Mouse (Mus musculus): ENCODE measurements around the gene Nsmce4a. TPM values are rescaled to one million over a fixed set of nuclear protein-coding genes. Genes with fewer than 3 reads are reported as not detected.
"Not testable (repeated sequence)": the region's sequence is repeated elsewhere in the genome, so short reads cannot be mapped to it uniquely, and the experiment has no call there.

The Nsmce4a gene
- polyA plus RNA-seq, 1 experiment from 2014 or later = 160 TPM

GRCm38 (mm10) chr7:130535174-130535573 lies 37.7 kb downstream of the Nsmce4a start:
- WGBS = 88% methylated on average over 4 of the region's 4 CpGs
- H3K27ac ChIP-seq (replicated peaks in 1 of 2; ENCODE audit: control insufficient read depth in 1 of 2, insufficient read depth in 1 of 2, low read depth in 2 of 2, low read length in 2 of 2) = no peak overlapping the region
- H3K4me1 ChIP-seq (ENCODE audit: control insufficient read depth in 2 of 2, insufficient read depth in 2 of 2, low read length in 2 of 2) = peaks cover 2 to 3% of the 10 kb centered on the region in 2 experiments; a peak in 2 of 4 replicates
- H3K9ac ChIP-seq (ENCODE audit: low read length) = no peak overlapping the region
- no peak overlapping the region for H3K4me3 ChIP-seq (ENCODE audit: control insufficient read depth in 1 of 2, insufficient read depth in 1 of 2, low read depth in 1 of 2, low read length in 2 of 2)
- no peak for ATAC-seq (ENCODE audit: insufficient number of reproducible peaks, insufficient read depth, low FRiP score, low read depth)
- no peaks in the 10 kb centered on the region for H3K27me3 ChIP-seq (ENCODE audit: control insufficient read depth, insufficient read depth, low read length)
- H3K4me2 ChIP-seq (ENCODE audit: low read length) = no peak overlapping the region
- peaks cover 95% of the 10 kb centered on the region for H3K36me3 ChIP-seq (ENCODE audit: control insufficient read depth, insufficient read depth, low read length)
- H3K9me3 ChIP-seq (ENCODE audit: control insufficient read depth, low read length) = no peaks in the 10 kb centered on the region

DNA sequence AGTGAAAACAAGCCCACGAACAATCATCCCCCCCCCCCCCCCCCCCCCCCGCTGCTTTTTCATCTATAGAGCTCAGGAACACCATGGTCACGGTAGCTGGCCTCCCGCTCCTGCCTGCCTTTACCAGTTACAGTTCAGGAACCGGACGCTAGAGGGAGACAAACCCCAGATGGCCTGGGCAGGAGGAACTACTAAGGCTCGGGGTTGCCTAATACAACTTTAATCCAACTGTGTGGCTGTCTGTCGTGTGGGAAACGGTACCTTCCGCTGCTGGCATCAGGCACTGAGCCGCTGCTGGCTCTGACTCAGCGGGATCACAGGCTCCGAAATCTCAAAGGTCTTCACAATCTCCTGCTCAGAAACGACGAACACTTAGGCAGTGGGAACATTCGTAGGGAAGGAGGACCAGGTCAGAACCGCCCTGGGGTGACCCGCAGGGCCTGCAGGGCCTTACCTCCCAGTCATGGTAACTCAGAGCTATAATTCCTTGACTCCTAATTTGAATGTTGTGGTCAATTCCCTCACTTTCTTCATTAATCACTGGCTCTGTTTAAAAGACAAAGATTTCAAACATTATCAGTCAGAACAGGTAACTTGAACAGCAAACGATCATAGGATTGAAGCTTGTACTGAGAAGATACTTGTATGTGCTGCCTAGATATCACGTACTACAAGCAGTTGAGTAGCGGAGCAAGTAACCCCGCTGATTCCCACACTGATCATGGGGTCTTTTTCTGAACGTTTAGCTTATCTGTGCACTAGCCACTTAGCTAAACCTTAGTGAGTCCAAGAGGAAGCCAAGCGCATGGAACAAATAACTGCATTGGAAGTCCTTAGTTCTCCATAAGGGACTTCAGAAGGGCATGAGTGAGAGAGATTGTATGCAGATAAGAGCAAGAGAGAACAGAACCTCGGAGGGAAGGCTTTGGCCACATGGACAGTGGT lies 39.3 kb downstream of the Nsmce4a start:
- Histone ChIP-seq H3K9me3 (ENCODE audit: control insufficient read depth, low read length) (no peaks in the 10 kb centered on the region), H3K9ac (ENCODE audit: low read length) (no peak overlapping the region), H3K27ac (replicated peaks in 1 of 2; ENCODE audit: control insufficient read depth in 1 of 2, insufficient read depth in 1 of 2, low read depth in 2 of 2, low read length in 2 of 2) (peak overlapping the region in 1 of 2 experiments; percentile 12; a peak in 2 of 4 replicates), H3K4me3 (ENCODE audit: control insufficient read depth in 1 of 2, insufficient read depth in 1 of 2, low read depth in 1 of 2, low read length in 2 of 2) (no peak overlapping the region), H3K27me3 (ENCODE audit: control insufficient read depth, insufficient read depth, low read length) (no peaks in the 10 kb centered on the region), H3K36me3 (ENCODE audit: control insufficient read depth, insufficient read depth, low read length) (peaks cover 90% of the 10 kb centered on the region), H3K4me2 (ENCODE audit: low read length) (no peak overlapping the region), H3K4me1 (ENCODE audit: control insufficient read depth in 2 of 2, insufficient read depth in 2 of 2, low read length in 2 of 2) (peaks cover 2 to 3% of the 10 kb centered on the region in 2 experiments; a peak in 1 of 4 replicates)
- ATAC-seq (ENCODE audit: insufficient number of reproducible peaks, insufficient read depth, low FRiP score, low read depth) = peak; percentile 79; the same call in 1 of the 2 replicates
- 40% methylated on average over 24 of the region's 25 CpGs for WGBS

DNA sequence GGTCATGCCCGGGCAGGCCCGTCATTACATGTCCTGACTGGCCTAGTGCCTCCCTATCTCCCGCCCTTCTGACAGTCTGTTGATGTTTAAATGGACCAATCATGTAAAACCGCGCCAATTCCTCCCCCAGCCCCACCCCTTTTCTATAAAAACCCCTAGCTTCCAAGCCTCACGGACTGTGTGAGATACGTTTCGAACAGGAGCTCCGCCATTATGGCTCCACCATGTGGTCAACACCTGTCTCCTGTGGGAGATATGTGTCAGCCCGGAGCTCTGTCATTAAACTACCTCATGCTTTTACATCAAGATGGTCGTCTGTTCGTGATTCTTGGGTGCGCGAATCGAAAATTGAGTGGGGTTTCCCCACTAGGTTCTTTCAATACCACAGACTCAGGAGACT lies 41.8 kb downstream of the Nsmce4a start:
- H3K9ac ChIP-seq (ENCODE audit: low read length); H3K27ac ChIP-seq (replicated peaks in 1 of 2; ENCODE audit: control insufficient read depth in 1 of 2, insufficient read depth in 1 of 2, low read depth in 2 of 2, low read length in 2 of 2); H3K27me3 ChIP-seq (ENCODE audit: control insufficient read depth, insufficient read depth, low read length); H3K4me3 ChIP-seq (ENCODE audit: control insufficient read depth in 1 of 2, insufficient read depth in 1 of 2, low read depth in 1 of 2, low read length in 2 of 2); ATAC-seq (ENCODE audit: insufficient number of reproducible peaks, insufficient read depth, low FRiP score, low read depth); H3K4me1 ChIP-seq (ENCODE audit: control insufficient read depth in 2 of 2, insufficient read depth in 2 of 2, low read length in 2 of 2); H3K9me3 ChIP-seq (ENCODE audit: control insufficient read depth, low read length); H3K4me2 ChIP-seq (ENCODE audit: low read length): not testable (repeated sequence)
- peaks cover 66% of the 10 kb centered on the region for H3K36me3 ChIP-seq (ENCODE audit: control insufficient read depth, insufficient read depth, low read length)
- 94% methylated on average over 14 of the region's 15 CpGs for WGBS

- peaks cover 32% of the 10 kb centered on the region for H3K36me3 ChIP-seq (ENCODE audit: control insufficient read depth, insufficient read depth, low read length)
- H3K9ac ChIP-seq (ENCODE audit: low read length) = no peak overlapping the region
- no peaks in the 10 kb centered on the region for H3K9me3 ChIP-seq (ENCODE audit: control insufficient read depth, low read length)
- H3K4me3 ChIP-seq (ENCODE audit: control insufficient read depth in 1 of 2, insufficient read depth in 1 of 2, low read depth in 1 of 2, low read length in 2 of 2) = no peak overlapping the region
- WGBS = 53% methylated on average over 9 of the region's 9 CpGs
- H3K4me1 ChIP-seq (ENCODE audit: control insufficient read depth in 2 of 2, insufficient read depth in 2 of 2, low read length in 2 of 2) = peaks cover 0 to 2% of the 10 kb centered on the region in 2 experiments; a peak in 1 of 4 replicates
- H3K27ac ChIP-seq (replicated peaks in 1 of 2; ENCODE audit: control insufficient read depth in 1 of 2, insufficient read depth in 1 of 2, low read depth in 2 of 2, low read length in 2 of 2) = no peak overlapping the region
- H3K4me2 ChIP-seq (ENCODE audit: low read length) = no peak overlapping the region
- no peak for ATAC-seq (ENCODE audit: insufficient number of reproducible peaks, insufficient read depth, low FRiP score, low read depth)
- H3K27me3 ChIP-seq (ENCODE audit: control insufficient read depth, insufficient read depth, low read length) = no peaks in the 10 kb centered on the region
Measured at GRCm38 (mm10) chr7:130527306-130527705, 45.6 kb downstream of the Nsmce4a start.

- H3K4me3 ChIP-seq (ENCODE audit: control insufficient read depth in 1 of 2, insufficient read depth in 1 of 2, low read depth in 1 of 2, low read length in 2 of 2) = no peak overlapping the region
- H3K36me3 ChIP-seq (ENCODE audit: control insufficient read depth, insufficient read depth, low read length) = no peaks in the 10 kb centered on the region
- H3K4me2 ChIP-seq (ENCODE audit: low read length) = no peak overlapping the region
- H3K27me3 ChIP-seq (ENCODE audit: control insufficient read depth, insufficient read depth, low read length) = no peaks in the 10 kb centered on the region
- WGBS = 86% methylated on average over 8 of the region's 8 CpGs
- no peak for ATAC-seq (ENCODE audit: insufficient number of reproducible peaks, insufficient read depth, low FRiP score, low read depth)
- no peak overlapping the region for H3K9ac ChIP-seq (ENCODE audit: low read length)
- peaks cover 8 to 13% of the 10 kb centered on the region in 2 experiments for H3K4me1 ChIP-seq (ENCODE audit: control insufficient read depth in 2 of 2, insufficient read depth in 2 of 2, low read length in 2 of 2)
- H3K9me3 ChIP-seq (ENCODE audit: control insufficient read depth, low read length) = no peaks in the 10 kb centered on the region
- no peak overlapping the region for H3K27ac ChIP-seq (replicated peaks in 1 of 2; ENCODE audit: control insufficient read depth in 1 of 2, insufficient read depth in 1 of 2, low read depth in 2 of 2, low read length in 2 of 2)
Measured at GRCm38 (mm10) chr7:130523451-130523850, 49.5 kb downstream of the Nsmce4a start.

- WGBS = 69% methylated on average over 14 of the region's 14 CpGs
- H3K27ac ChIP-seq (replicated peaks in 1 of 2; ENCODE audit: control insufficient read depth in 1 of 2, insufficient read depth in 1 of 2, low read depth in 2 of 2, low read length in 2 of 2) = peak overlapping the region; percentile 41 to 99; a peak in 2 of 4 replicates
- peaks cover 9 to 21% of the 10 kb centered on the region in 2 experiments for H3K4me1 ChIP-seq (ENCODE audit: control insufficient read depth in 2 of 2, insufficient read depth in 2 of 2, low read length in 2 of 2)
- H3K36me3 ChIP-seq (ENCODE audit: control insufficient read depth, insufficient read depth, low read length) = no peaks in the 10 kb centered on the region
- H3K9me3 ChIP-seq (ENCODE audit: control insufficient read depth, low read length) = no peaks in the 10 kb centered on the region
- ATAC-seq (ENCODE audit: insufficient number of reproducible peaks, insufficient read depth, low FRiP score, low read depth) = no peak
- no peak overlapping the region for H3K9ac ChIP-seq (ENCODE audit: low read length)
- H3K27me3 ChIP-seq (ENCODE audit: control insufficient read depth, insufficient read depth, low read length) = no peaks in the 10 kb centered on the region
- no peak overlapping the region for H3K4me2 ChIP-seq (ENCODE audit: low read length)
- H3K4me3 ChIP-seq (ENCODE audit: control insufficient read depth in 1 of 2, insufficient read depth in 1 of 2, low read depth in 1 of 2, low read length in 2 of 2) = no peak overlapping the region
Measured at GRCm38 (mm10) chr7:130520812-130521422, 52.0 kb downstream of the Nsmce4a start.

GRCm38 (mm10) chr7:130520049-130520425 lies 52.9 kb downstream of the Nsmce4a start, which contains the start of gene Ate1:
Gene Ate1, minus strand, starts transcription at chr7:130520369.
- no peak for ATAC-seq (ENCODE audit: insufficient number of reproducible peaks, insufficient read depth, low FRiP score, low read depth)
- Histone ChIP-seq H3K4me2 (ENCODE audit: low read length) (peak within 1 kb of the TSS; percentile 93), H3K4me3 (ENCODE audit: control insufficient read depth in 1 of 2, insufficient read depth in 1 of 2, low read depth in 1 of 2, low read length in 2 of 2) (peak within 1 kb of the TSS; percentile 71 to 92), H3K36me3 (ENCODE audit: control insufficient read depth, insufficient read depth, low read length) (peaks cover 3% of the 10 kb centered on the region; the same call in 1 of the 2 replicates), H3K27ac (replicated peaks in 1 of 2; ENCODE audit: control insufficient read depth in 1 of 2, insufficient read depth in 1 of 2, low read depth in 2 of 2, low read length in 2 of 2) (peak within 1 kb of the TSS; percentile 92 to 99), H3K9me3 (ENCODE audit: control insufficient read depth, low read length) (no peaks in the 10 kb centered on the region), H3K27me3 (ENCODE audit: control insufficient read depth, insufficient read depth, low read length) (no peaks in the 10 kb centered on the region), H3K4me1 (ENCODE audit: control insufficient read depth in 2 of 2, insufficient read depth in 2 of 2, low read length in 2 of 2) (peaks cover 9 to 21% of the 10 kb centered on the region in 2 experiments), H3K9ac (ENCODE audit: low read length) (peak within 1 kb of the TSS; percentile 99)
- WGBS = 20% methylated on average over 20 of the region's 20 CpGs
